Mouse (Mus musculus) cerebral cortex, adult 2 months (tissue): Measurements from ENCODE around the gene Llph.

Experiments
- WGBS: fragments of 180-500 bp; shearing (Covaris S2); methylation state at CpG from one replicate; pipeline ENCODE4 v1.1.7; 2018; 5-methylcytosine and 5-hydroxymethylcytosine counted together

Gene Llph

GRCm38 (mm10) chr10:120219578-120220359 lies 7.1 kb upstream of the Llph start:
- WGBS: 79% methylated on average over 14 of the region's 14 CpGs

GRCm38 (mm10) chr10:120220776-120221175 lies 6.1 kb upstream of the Llph start:
- WGBS: 77% methylated on average over 7 of the region's 7 CpGs

- 25% methylated on average over 5 of the region's 5 CpGs for WGBS
Measured at GRCm38 (mm10) chr10:120231718-120232117, 4.8 kb downstream of the Llph start.

GRCm38 (mm10) chr10:120233655-120234367 lies 6.9 kb downstream of the Llph start:
- WGBS: 32% methylated on average over 18 of the region's 18 CpGs

GRCm38 (mm10) chr10:120236855-120237254 lies 10.0 kb downstream of the Llph start:
- WGBS: 84% methylated on average over 9 of the region's 9 CpGs

GRCm38 (mm10) chr10:120238241-120238640 lies 11.4 kb downstream of the Llph start:
- 95% methylated on average over 8 of the region's 8 CpGs for WGBS

GRCm38 (mm10) chr10:120239476-120239875 lies 12.6 kb downstream of the Llph start:
- 75% methylated on average over 6 of the region's 6 CpGs for WGBS

GRCm38 (mm10) chr10:120242421-120242820 lies 15.6 kb downstream of the Llph start:
- WGBS: 73% methylated on average over 6 of the region's 6 CpGs

- WGBS: 78% methylated on average over 5 of the region's 5 CpGs
Measured at GRCm38 (mm10) chr10:120245681-120246080, 18.8 kb downstream of the Llph start.

GRCm38 (mm10) chr10:120246994-120247750 lies 20.3 kb downstream of the Llph start:
- WGBS: 53% methylated on average over 9 of the region's 9 CpGs

- WGBS: 39% methylated on average over 11 of the region's 11 CpGs
Measured at GRCm38 (mm10) chr10:120250911-120251683, 24.2 kb downstream of the Llph start.

- 80% methylated on average over 4 of the region's 4 CpGs for WGBS
Measured at GRCm38 (mm10) chr10:120251791-120252190, 24.9 kb downstream of the Llph start.

- WGBS: 42% methylated on average over 8 of the region's 8 CpGs
Measured at GRCm38 (mm10) chr10:120252800-120253199, 25.9 kb downstream of the Llph start.

GRCm38 (mm10) chr10:120257231-120257630 lies 30.4 kb downstream of the Llph start:
- 22% methylated on average over 11 of the region's 11 CpGs for WGBS

GRCm38 (mm10) chr10:120267790-120268189 lies 40.9 kb downstream of the Llph start:
- 81% methylated on average over 12 of the region's 12 CpGs for WGBS

GRCm38 (mm10) chr10:120269946-120270345 lies 43.1 kb downstream of the Llph start:
- 96% methylated on average over 13 of the region's 13 CpGs for WGBS

GRCm38 (mm10) chr10:120270777-120271176 lies 43.9 kb downstream of the Llph start:
- WGBS: 72% methylated on average over 4 of the region's 4 CpGs

GRCm38 (mm10) chr10:120271318-120271717 lies 44.4 kb downstream of the Llph start:
- WGBS: 74% methylated on average over 6 of the region's 6 CpGs

- WGBS: 8% methylated on average over 10 of the region's 11 CpGs
Measured at GRCm38 (mm10) chr10:120271879-120272269, 45.0 kb downstream of the Llph start.

GRCm38 (mm10) chr10:120272270-120272883 lies 45.5 kb downstream of the Llph start:
- WGBS: 12% methylated on average over 19 of the region's 19 CpGs

GRCm38 (mm10) chr10:120273335-120273734 lies 46.5 kb downstream of the Llph start:
- WGBS: 73% methylated on average over 7 of the region's 7 CpGs
